Mouse (Mus musculus): ENCODE data around the gene Plcl2. TPM values are rescaled to one million over a fixed set of nuclear protein-coding genes. Genes with fewer than 3 reads are reported as not detected.
"Not testable (repeated sequence)": the region's sequence is repeated elsewhere in the genome, so short reads cannot be mapped to it uniquely, and the experiment has no call there.

The Plcl2 gene
- polyA plus RNA-seq, 1 experiment from 2014 or later = 9.0 TPM

- 84% methylated on average over 3 of the region's 3 CpGs for WGBS
Observed at GRCm38 (mm10) chr17:50638791-50639190, 129.6 kb downstream of the Plcl2 start.

GRCm38 (mm10) chr17:50641076-50641610 lies 131.9 kb downstream of the Plcl2 start:
- Histone ChIP-seq H3K27ac (ENCODE audit: low read depth, low read length) (no peak overlapping the region), H3K9me3 (ENCODE audit: control insufficient read depth, low read length) (no peaks in the 10 kb centered on the region), H3K36me3 (ENCODE audit: control insufficient read depth, insufficient read depth, low read length) (no peaks in the 10 kb centered on the region), H3K9ac (ENCODE audit: low read length) (no peak overlapping the region), H3K4me3 (ENCODE audit: low read depth, low read length) (no peak overlapping the region), H3K27me3 (ENCODE audit: control insufficient read depth, insufficient read depth, low read length) (no peaks in the 10 kb centered on the region), H3K4me2 (ENCODE audit: low read depth) (no peak overlapping the region), H3K4me1 (ENCODE audit: control insufficient read depth, insufficient read depth, low read length) (no peaks in the 10 kb centered on the region)
- ATAC-seq (ENCODE audit: insufficient read depth, low FRiP score, low TSS enrichment) (no peak), DNase-seq (ENCODE audit: low spot score) (no peak)
- WGBS = 93% methylated on average over 2 of the region's 2 CpGs

More at GRCm38 (mm10) chr17:50638791-50639190, 129.6 kb downstream of the Plcl2 start:
- Histone ChIP-seq H3K36me3 (ENCODE audit: control insufficient read depth, insufficient read depth, low read length) (no peaks in the 10 kb centered on the region), H3K9me3 (ENCODE audit: control insufficient read depth, low read length) (no peaks in the 10 kb centered on the region), H3K27ac (ENCODE audit: low read depth, low read length) (no peak overlapping the region), H3K9ac (ENCODE audit: low read length) (no peak overlapping the region), H3K4me1 (ENCODE audit: control insufficient read depth, insufficient read depth, low read length) (no peaks in the 10 kb centered on the region), H3K4me2 (ENCODE audit: low read depth) (no peak overlapping the region), H3K4me3 (ENCODE audit: low read depth, low read length) (no peak overlapping the region), H3K27me3 (ENCODE audit: control insufficient read depth, insufficient read depth, low read length) (no peaks in the 10 kb centered on the region)
- ATAC-seq (ENCODE audit: insufficient read depth, low FRiP score, low TSS enrichment) = no peak
- no peak for DNase-seq (ENCODE audit: low spot score)

- Histone ChIP-seq H3K9ac (ENCODE audit: low read length) (no peak overlapping the region), H3K4me1 (ENCODE audit: control insufficient read depth, insufficient read depth, low read length) (no peaks in the 10 kb centered on the region), H3K27me3 (ENCODE audit: control insufficient read depth, insufficient read depth, low read length) (no peaks in the 10 kb centered on the region), H3K9me3 (ENCODE audit: control insufficient read depth, low read length) (no peaks in the 10 kb centered on the region), H3K4me3 (ENCODE audit: low read depth, low read length) (no peak overlapping the region), H3K4me2 (ENCODE audit: low read depth) (no peak overlapping the region), H3K36me3 (ENCODE audit: control insufficient read depth, insufficient read depth, low read length) (no peaks in the 10 kb centered on the region), H3K27ac (ENCODE audit: low read depth, low read length) (no peak overlapping the region)
- DNase-seq (ENCODE audit: low spot score) (no peak), ATAC-seq (ENCODE audit: insufficient read depth, low FRiP score, low TSS enrichment) (no peak)
- WGBS = 87% methylated on average over 1 of the region's 1 CpGs
Observed at GRCm38 (mm10) chr17:50641879-50642278, 132.7 kb downstream of the Plcl2 start.

GRCm38 (mm10) chr17:50643356-50643755 lies 134.2 kb downstream of the Plcl2 start:
- no peak overlapping the region for H3K27ac ChIP-seq (ENCODE audit: low read depth, low read length)
- no peak for ATAC-seq (ENCODE audit: insufficient read depth, low FRiP score, low TSS enrichment)
- H3K36me3 ChIP-seq (ENCODE audit: control insufficient read depth, insufficient read depth, low read length) = no peaks in the 10 kb centered on the region
- H3K4me1 ChIP-seq (ENCODE audit: control insufficient read depth, insufficient read depth, low read length) = no peaks in the 10 kb centered on the region
- H3K9ac ChIP-seq (ENCODE audit: low read length) = no peak overlapping the region
- 73% methylated on average over 6 of the region's 6 CpGs for WGBS
- H3K4me2 ChIP-seq (ENCODE audit: low read depth) = no peak overlapping the region
- H3K4me3 ChIP-seq (ENCODE audit: low read depth, low read length) = no peak overlapping the region
- 0 out of 2 replicates have a peak, but pooled peaks cover 2% of the 10 kb centered on the region for H3K9me3 ChIP-seq (ENCODE audit: control insufficient read depth, low read length)
- no peak for DNase-seq (ENCODE audit: low spot score)
- no peaks in the 10 kb centered on the region for H3K27me3 ChIP-seq (ENCODE audit: control insufficient read depth, insufficient read depth, low read length)

GRCm38 (mm10) chr17:50643989-50644388 lies 134.8 kb downstream of the Plcl2 start:
- Histone ChIP-seq H3K4me3 (ENCODE audit: low read depth, low read length) (no peak overlapping the region), H3K9me3 (ENCODE audit: control insufficient read depth, low read length) (0 out of 2 replicates have a peak, but pooled peaks cover 2% of the 10 kb centered on the region), H3K27me3 (ENCODE audit: control insufficient read depth, insufficient read depth, low read length) (no peaks in the 10 kb centered on the region), H3K9ac (ENCODE audit: low read length) (no peak overlapping the region), H3K4me1 (ENCODE audit: control insufficient read depth, insufficient read depth, low read length) (no peaks in the 10 kb centered on the region), H3K27ac (ENCODE audit: low read depth, low read length) (no peak overlapping the region), H3K36me3 (ENCODE audit: control insufficient read depth, insufficient read depth, low read length) (no peaks in the 10 kb centered on the region), H3K4me2 (ENCODE audit: low read depth) (no peak overlapping the region)
- ATAC-seq (ENCODE audit: insufficient read depth, low FRiP score, low TSS enrichment) = no peak
- DNase-seq (ENCODE audit: low spot score) = no peak
- 37% methylated on average over 6 of the region's 6 CpGs for WGBS

- H3K36me3 ChIP-seq (ENCODE audit: control insufficient read depth, insufficient read depth, low read length); H3K4me3 ChIP-seq (ENCODE audit: low read depth, low read length); H3K9ac ChIP-seq (ENCODE audit: low read length); H3K4me1 ChIP-seq (ENCODE audit: control insufficient read depth, insufficient read depth, low read length); H3K27ac ChIP-seq (ENCODE audit: low read depth, low read length); H3K4me2 ChIP-seq (ENCODE audit: low read depth); ATAC-seq (ENCODE audit: insufficient read depth, low FRiP score, low TSS enrichment); DNase-seq (ENCODE audit: low spot score); H3K9me3 ChIP-seq (ENCODE audit: control insufficient read depth, low read length); H3K27me3 ChIP-seq (ENCODE audit: control insufficient read depth, insufficient read depth, low read length): not testable (repeated sequence)
- 90% methylated on average over 4 of the region's 4 CpGs for WGBS
Observed at GRCm38 (mm10) chr17:50648141-50648540, 138.9 kb downstream of the Plcl2 start.

GRCm38 (mm10) chr17:50648757-50649419 lies 139.7 kb downstream of the Plcl2 start:
- Histone ChIP-seq H3K27ac (ENCODE audit: low read depth, low read length) (no peak overlapping the region), H3K36me3 (ENCODE audit: control insufficient read depth, insufficient read depth, low read length) (no peaks in the 10 kb centered on the region), H3K9me3 (ENCODE audit: control insufficient read depth, low read length) (0 out of 2 replicates have a peak, but pooled peaks cover 2% of the 10 kb centered on the region), H3K4me3 (ENCODE audit: low read depth, low read length) (no peak overlapping the region), H3K9ac (ENCODE audit: low read length) (no peak overlapping the region), H3K4me2 (ENCODE audit: low read depth) (no peak overlapping the region), H3K4me1 (ENCODE audit: control insufficient read depth, insufficient read depth, low read length) (no peaks in the 10 kb centered on the region), H3K27me3 (ENCODE audit: control insufficient read depth, insufficient read depth, low read length) (no peaks in the 10 kb centered on the region)
- no peak for ATAC-seq (ENCODE audit: insufficient read depth, low FRiP score, low TSS enrichment)
- no peak for DNase-seq (ENCODE audit: low spot score)
- WGBS = 93% methylated on average over 6 of the region's 6 CpGs

- no peaks in the 10 kb centered on the region for H3K36me3 ChIP-seq (ENCODE audit: control insufficient read depth, insufficient read depth, low read length)
- ATAC-seq (ENCODE audit: insufficient read depth, low FRiP score, low TSS enrichment) (no peak), DNase-seq (ENCODE audit: low spot score) (no peak)
- H3K4me2 ChIP-seq (ENCODE audit: low read depth) = no peak overlapping the region
- no peaks in the 10 kb centered on the region for H3K27me3 ChIP-seq (ENCODE audit: control insufficient read depth, insufficient read depth, low read length)
- H3K4me1 ChIP-seq (ENCODE audit: control insufficient read depth, insufficient read depth, low read length) = no peaks in the 10 kb centered on the region
- no peak overlapping the region for H3K9ac ChIP-seq (ENCODE audit: low read length)
- H3K27ac ChIP-seq (ENCODE audit: low read depth, low read length) = no peak overlapping the region
- H3K4me3 ChIP-seq (ENCODE audit: low read depth, low read length) = no peak overlapping the region
- 97% methylated on average over 14 of the region's 14 CpGs for WGBS
- 0 out of 2 replicates have a peak, but pooled peaks cover 2% of the 10 kb centered on the region for H3K9me3 ChIP-seq (ENCODE audit: control insufficient read depth, low read length)
Observed at GRCm38 (mm10) chr17:50650535-50651223, 141.5 kb downstream of the Plcl2 start.
